Mouse (Mus musculus) limb, embryonic 12.5 days (tissue): ENCODE data around the gene Dhx15. TPM values are rescaled to one million over a fixed set of nuclear protein-coding genes. Genes with fewer than 3 reads are reported as not detected.

Source experiments
- ATAC-seq: fragments of 200-750 bp; cut with Nextera tagmentation; 2 replicates; pipeline ENCODE4 v1.8.0; 2017; ENCODE audit warnings: low read depth, moderate TSS enrichment; ENCODE audit not compliant: insufficient number of reproducible peaks, insufficient read depth, low FRiP score, low TSS enrichment
- H3K27ac ChIP-seq: fragments of 300-500 bp; sonication (generic); 2 replicates; pipeline ENCODE4 v1.5.1; 2016; ENCODE audit warnings: mild to moderate bottlenecking, moderate library complexity
- H3K27me3 ChIP-seq: fragments of 300-500 bp; sonication (generic); 2 replicates; pipeline ENCODE4 v1.6.1; 2016; ENCODE audit warnings: mild to moderate bottlenecking, moderate library complexity
- H3K36me3 ChIP-seq: fragments of 300-500 bp; sonication (generic); 2 replicates; pipeline ENCODE4 v1.6.1; 2016; ENCODE audit warnings: mild to moderate bottlenecking, moderate library complexity
- H3K4me1 ChIP-seq: fragments of 300-500 bp; sonication (generic); replicated peaks from 2 replicates; pipeline ENCODE4 v1.6.1; 2016
- H3K4me2 ChIP-seq: fragments of 300-500 bp; sonication (generic); 2 replicates; pipeline ENCODE4 v1.6.1; 2016; ENCODE audit warnings: mild to moderate bottlenecking, moderate library complexity
- H3K4me3 ChIP-seq: fragments of 300-500 bp; sonication (generic); replicated peaks from 2 replicates; pipeline ENCODE4 v1.5.1; 2016; ENCODE audit warnings: mild to moderate bottlenecking
- H3K9ac ChIP-seq: fragments of 300-500 bp; sonication (generic); replicated peaks from 2 replicates; pipeline ENCODE4 v1.6.1; 2016; ENCODE audit warnings: mild to moderate bottlenecking, moderate library complexity
- H3K9me3 ChIP-seq: fragments of 300-500 bp; sonication (generic); 2 replicates; pipeline ENCODE4 v1.6.1; 2016; ENCODE audit warnings: mild to moderate bottlenecking, moderate library complexity
- WGBS: fragments of 180-500 bp; shearing (Covaris S2); methylation state at CpG from one replicate; pipeline ENCODE4 v1.1.7; 2016; 5-methylcytosine and 5-hydroxymethylcytosine counted together
- polyA plus RNA-seq: library from polyadenylated mRNA; unstranded; fragments of >200 nt; fragmentation: Nextera tagmentation; extraction: Ambion mirVana; gene quantifications from 2 replicates; pipeline ENCODE4 v1.2.1, GENCODE M21; 2016

The Dhx15 gene
- polyA plus RNA-seq, 1 experiment from 2014 or later: 205 TPM

DNA sequence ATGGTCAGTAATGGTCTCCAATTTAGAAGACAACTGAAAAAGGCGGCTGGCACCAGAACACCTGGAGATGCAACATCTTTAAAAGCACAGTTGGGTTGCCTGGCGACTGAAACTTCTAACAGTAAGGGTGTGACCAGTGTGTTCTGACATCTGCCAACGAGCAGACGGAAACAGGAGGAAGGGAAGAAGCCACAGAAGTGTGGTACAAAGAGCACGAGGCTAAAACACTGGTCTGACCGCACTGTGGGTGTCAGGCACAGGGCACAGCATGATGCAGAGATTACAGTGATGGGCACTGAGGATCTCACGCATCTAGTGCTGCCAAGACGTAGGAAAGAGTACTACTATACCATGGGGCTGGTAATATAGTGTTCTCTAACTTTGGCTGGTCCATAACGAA lies 48.4 kb downstream of the Dhx15 start:
- no peak overlapping the region for H3K27ac ChIP-seq
- H3K36me3 ChIP-seq: peaks cover 72% of the 10 kb centered on the region
- no peak overlapping the region for H3K4me2 ChIP-seq
- no peaks in the 10 kb centered on the region for H3K27me3 ChIP-seq
- no peak overlapping the region for H3K4me3 ChIP-seq
- no peaks in the 10 kb centered on the region for H3K9me3 ChIP-seq
- no peak for ATAC-seq
- 90% methylated on average over 9 of the region's 9 CpGs for WGBS
- no peaks in the 10 kb centered on the region for H3K4me1 ChIP-seq
- H3K9ac ChIP-seq: no peak overlapping the region

DNA sequence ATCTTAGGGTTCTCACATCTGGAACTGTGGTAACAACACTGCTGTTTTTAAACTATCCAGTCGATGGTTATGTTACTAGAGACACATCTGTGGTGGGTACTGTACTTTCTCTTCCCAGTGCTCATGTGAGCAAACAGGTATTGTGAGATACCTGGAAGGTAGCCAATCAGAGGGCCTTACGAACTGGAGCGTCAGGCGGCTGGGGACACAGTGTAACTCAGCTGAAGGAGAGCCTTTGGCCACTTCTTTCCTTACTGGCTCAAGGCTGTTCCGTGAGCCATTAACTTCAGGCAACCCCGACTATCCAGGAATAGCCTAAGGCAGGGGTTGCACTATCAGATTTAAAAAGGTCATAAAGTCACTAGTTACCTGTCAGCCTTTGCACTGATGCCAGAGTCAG lies 51.5 kb downstream of the Dhx15 start:
- no peak overlapping the region for H3K9ac ChIP-seq
- H3K4me1 ChIP-seq: no peaks in the 10 kb centered on the region
- peaks cover 56% of the 10 kb centered on the region for H3K36me3 ChIP-seq
- no peaks in the 10 kb centered on the region for H3K27me3 ChIP-seq
- H3K4me2 ChIP-seq: no peak overlapping the region
- no peak overlapping the region for H3K27ac ChIP-seq
- H3K9me3 ChIP-seq: no peaks in the 10 kb centered on the region
- WGBS: 74% methylated on average over 6 of the region's 6 CpGs
- no peak for ATAC-seq
- no peak overlapping the region for H3K4me3 ChIP-seq

DNA sequence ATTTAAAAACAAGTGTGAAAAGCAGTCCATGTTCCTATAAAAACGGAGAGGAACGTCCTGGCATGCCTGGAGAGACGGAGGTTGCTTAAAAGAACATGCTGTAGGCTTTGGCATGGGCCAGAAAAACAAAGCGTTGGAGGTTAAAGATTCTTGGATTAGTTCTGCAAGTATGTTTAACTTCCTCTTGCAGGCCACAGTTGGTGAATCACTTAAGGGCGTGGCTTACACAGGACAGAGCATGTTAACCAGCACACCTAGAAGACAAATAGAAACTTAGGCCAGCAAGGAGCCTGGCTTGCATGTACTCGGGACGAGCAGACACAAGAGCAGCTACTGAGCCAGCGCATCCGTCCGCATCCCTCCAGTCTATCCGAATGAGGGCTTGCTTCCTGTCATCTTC lies 52.2 kb downstream of the Dhx15 start:
- no peak overlapping the region for H3K4me3 ChIP-seq
- H3K4me1 ChIP-seq: no peaks in the 10 kb centered on the region
- WGBS: 90% methylated on average over 11 of the region's 11 CpGs
- no peaks in the 10 kb centered on the region for H3K9me3 ChIP-seq
- H3K9ac ChIP-seq: no peak overlapping the region
- no peak overlapping the region for H3K4me2 ChIP-seq
- no peak overlapping the region for H3K27ac ChIP-seq
- H3K36me3 ChIP-seq: peaks cover 53% of the 10 kb centered on the region
- no peak for ATAC-seq
- no peaks in the 10 kb centered on the region for H3K27me3 ChIP-seq

DNA sequence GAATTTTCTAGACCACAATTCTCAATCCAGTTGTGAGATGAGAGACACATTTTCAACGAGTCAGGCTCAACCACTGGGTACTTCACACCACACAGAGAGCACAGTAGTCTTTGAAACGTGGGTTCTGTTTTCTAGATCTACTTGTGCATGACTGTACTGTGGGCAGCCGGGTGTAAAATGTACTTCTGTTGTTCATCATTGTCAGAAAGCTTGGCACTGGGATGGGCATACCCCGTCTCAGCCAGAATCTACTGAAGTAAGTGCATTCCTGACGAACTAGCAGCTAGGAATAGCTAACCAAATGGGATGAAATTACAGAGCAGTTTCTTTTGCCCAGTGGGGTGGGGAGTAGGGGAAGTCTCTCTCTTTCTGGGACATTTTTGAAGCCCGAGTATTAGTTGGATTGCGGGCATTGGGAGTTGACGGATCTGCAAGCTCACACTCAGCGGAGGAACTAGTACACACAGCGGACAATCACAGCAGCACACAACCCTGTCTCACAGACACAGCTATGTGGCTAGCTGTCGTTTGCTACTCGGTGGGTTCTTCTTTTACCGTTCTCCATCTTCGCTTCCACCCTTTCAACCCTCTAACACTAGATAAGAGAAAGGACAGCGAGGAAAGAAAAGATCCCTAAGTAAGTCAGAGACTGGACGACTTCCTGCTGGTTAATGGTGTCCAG lies 54.7 kb downstream of the Dhx15 start:
- no peak overlapping the region for H3K27ac ChIP-seq
- H3K27me3 ChIP-seq: no peaks in the 10 kb centered on the region
- H3K4me3 ChIP-seq: no peak overlapping the region
- H3K9ac ChIP-seq: no peak overlapping the region
- H3K36me3 ChIP-seq: peaks cover 35% of the 10 kb centered on the region; the same call in 1 of the 2 replicates
- H3K4me2 ChIP-seq: no peak overlapping the region
- peaks cover 4% of the 10 kb centered on the region; the same call in 1 of the 2 replicates for H3K9me3 ChIP-seq
- no peaks in the 10 kb centered on the region for H3K4me1 ChIP-seq
- WGBS: 83% methylated on average over 16 of the region's 16 CpGs
- ATAC-seq: no peak

DNA sequence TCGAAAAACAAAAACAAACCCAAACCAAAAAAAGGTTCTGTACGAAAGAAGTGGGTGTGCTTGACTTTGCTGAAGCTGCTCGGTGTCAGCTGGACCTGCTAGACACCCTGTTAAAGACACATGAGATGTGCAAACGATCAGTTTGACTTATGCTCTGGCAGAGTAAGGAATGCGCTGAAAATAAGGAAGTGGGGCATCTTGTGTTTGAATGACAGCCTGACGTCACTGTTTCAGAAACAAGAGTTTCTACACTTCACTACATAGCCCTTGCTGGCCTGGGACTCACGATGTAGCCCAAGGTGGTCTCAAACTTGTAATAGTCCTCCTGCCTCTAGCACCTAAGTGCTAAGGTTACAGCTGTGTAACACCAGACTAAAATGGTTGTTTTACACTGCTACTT lies 57.5 kb downstream of the Dhx15 start:
- Histone ChIP-seq H3K27ac (no peak overlapping the region), H3K4me3 (no peak overlapping the region)
- 88% methylated on average over 7 of the region's 7 CpGs for WGBS

DNA sequence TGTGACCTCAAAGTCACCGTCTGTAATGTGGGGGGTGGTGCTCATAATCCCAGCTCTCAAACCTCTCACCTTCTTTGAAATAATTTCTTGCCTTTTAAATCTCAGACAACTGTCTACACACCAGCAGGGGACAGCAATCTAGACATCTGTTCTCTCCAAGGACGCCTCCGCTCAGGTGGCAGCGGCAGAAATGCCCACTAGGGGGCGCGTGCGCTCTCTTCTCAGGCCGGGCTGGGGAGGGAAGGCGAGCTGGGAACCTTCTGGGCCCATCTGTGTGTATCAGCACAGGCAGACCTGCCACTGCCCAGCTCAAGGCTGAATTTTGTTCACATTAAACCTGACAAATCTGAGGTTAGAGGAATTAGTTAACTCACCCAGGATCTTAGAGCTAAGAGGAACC lies 58.2 kb downstream of the Dhx15 start:
- Histone ChIP-seq H3K4me2 (no peak overlapping the region), H3K36me3 (peaks cover 8% of the 10 kb centered on the region; the same call in 1 of the 2 replicates), H3K4me1 (no peaks in the 10 kb centered on the region), H3K27ac (no peak overlapping the region), H3K27me3 (no peaks in the 10 kb centered on the region), H3K9me3 (peaks cover 4% of the 10 kb centered on the region; the same call in 1 of the 2 replicates), H3K4me3 (no peak overlapping the region), H3K9ac (no peak overlapping the region)
- WGBS: 20% methylated on average over 9 of the region's 9 CpGs
- ATAC-seq: no peak

More for the DNA sequence above, 57.5 kb downstream of the Dhx15 start:
- Histone ChIP-seq H3K9me3 (peaks cover 4% of the 10 kb centered on the region; the same call in 1 of the 2 replicates), H3K4me1 (no peaks in the 10 kb centered on the region), H3K9ac (no peak overlapping the region), H3K36me3 (peaks cover 14% of the 10 kb centered on the region; the same call in 1 of the 2 replicates), H3K27me3 (no peaks in the 10 kb centered on the region), H3K4me2 (no peak overlapping the region)
- ATAC-seq: no peak

DNA sequence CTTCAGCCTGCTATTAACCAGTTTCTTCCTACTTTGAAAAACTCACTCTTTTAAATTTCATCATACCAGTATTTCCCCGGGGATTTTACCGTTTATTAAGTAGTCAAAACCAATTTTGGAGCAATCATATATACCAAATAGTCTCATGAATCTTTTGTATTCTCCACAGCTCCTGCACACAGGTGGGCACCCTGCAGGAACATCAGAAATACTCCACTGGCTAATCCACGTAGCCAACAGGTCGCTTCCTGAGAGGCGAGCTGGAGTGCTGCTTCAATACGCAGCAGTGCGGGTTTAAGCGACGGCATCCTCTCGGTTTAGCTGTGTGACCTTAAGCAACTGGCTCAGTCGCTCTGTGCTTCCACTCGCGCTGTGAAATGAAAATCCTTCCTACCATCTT lies 58.9 kb downstream of the Dhx15 start:
- Histone ChIP-seq H3K4me2 (no peak overlapping the region), H3K9ac (no peak overlapping the region), H3K4me3 (no peak overlapping the region), H3K9me3 (peaks cover 4% of the 10 kb centered on the region; the same call in 1 of the 2 replicates), H3K27ac (no peak overlapping the region), H3K4me1 (no peaks in the 10 kb centered on the region), H3K27me3 (no peaks in the 10 kb centered on the region), H3K36me3 (peaks cover 6% of the 10 kb centered on the region; the same call in 1 of the 2 replicates)
- 89% methylated on average over 13 of the region's 13 CpGs for WGBS
- no peak for ATAC-seq

DNA sequence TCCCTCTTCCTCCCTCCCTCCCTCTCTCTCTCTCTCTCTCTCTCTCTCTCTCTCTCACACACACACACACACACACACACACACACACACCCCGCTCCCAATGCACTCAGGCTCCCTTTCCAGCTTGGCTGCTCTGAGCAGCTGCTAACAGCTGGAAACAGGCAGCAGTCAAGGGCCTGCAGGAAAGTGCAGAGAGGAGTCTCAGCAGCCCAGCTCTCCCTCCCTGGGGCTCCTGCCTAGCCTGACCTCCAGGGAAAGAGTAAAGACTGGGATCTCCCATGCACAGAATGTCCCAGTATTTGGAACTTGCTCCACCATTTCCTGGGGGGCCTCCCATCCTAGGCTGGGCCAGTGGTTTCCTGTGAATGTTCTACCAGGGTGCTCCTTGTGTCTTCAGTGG lies 59.8 kb downstream of the Dhx15 start:
- peaks cover 4% of the 10 kb centered on the region; the same call in 1 of the 2 replicates for H3K9me3 ChIP-seq

DNA sequence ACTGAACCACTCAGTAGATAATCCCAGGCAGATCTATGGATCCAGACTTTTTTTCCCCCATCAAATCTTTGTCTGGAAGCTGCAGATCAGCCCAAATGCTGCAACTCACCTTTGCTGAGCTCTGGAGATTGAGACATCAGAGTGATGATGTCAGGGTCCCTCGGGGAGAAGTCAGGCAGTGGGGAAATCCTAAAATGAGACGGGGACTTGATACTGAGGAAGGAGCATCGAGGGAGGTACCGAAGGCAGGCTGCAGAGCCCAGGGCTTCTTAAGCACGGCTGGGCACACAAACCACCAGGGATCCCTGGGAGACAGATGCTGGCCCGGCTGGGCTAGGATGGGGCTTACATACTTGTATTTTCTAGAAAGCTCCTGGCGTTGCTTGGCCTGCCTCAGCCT lies 64.1 kb downstream of the Dhx15 start:
- 67% methylated on average over 7 of the region's 7 CpGs for WGBS

More for the DNA sequence above, 59.8 kb downstream of the Dhx15 start:
- 75% methylated on average over 1 of the region's 1 CpGs for WGBS
- Histone ChIP-seq H3K4me2 (no peak overlapping the region), H3K27ac (no peak overlapping the region), H3K4me1 (no peaks in the 10 kb centered on the region), H3K27me3 (no peaks in the 10 kb centered on the region), H3K9ac (no peak overlapping the region), H3K4me3 (no peak overlapping the region), H3K36me3 (peaks cover 6% of the 10 kb centered on the region; the same call in 1 of the 2 replicates)
- ATAC-seq: no peak

DNA sequence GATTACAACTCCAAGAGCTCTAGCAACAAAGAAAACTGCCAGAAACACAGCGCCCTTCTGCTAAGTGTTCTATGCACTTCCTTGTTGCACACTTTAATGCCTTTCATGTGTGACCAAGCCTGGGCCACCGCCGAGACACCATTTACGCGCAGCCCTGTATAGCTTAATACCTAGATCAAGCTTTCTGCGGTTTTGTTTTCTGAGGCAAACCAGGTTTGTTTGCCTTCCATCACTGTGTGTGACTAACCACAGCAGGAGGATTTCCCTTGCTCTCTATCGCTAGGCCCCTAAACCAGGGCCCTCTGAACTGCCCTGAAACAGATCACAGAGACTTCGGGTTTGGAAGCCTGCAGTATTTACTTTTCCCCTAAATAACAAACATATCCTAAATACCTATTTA lies 64.5 kb downstream of the Dhx15 start:
- H3K4me1 ChIP-seq: no peaks in the 10 kb centered on the region
- H3K4me2 ChIP-seq: no peak overlapping the region
- H3K9ac ChIP-seq: no peak overlapping the region
- H3K9me3 ChIP-seq: no peaks in the 10 kb centered on the region
- 61% methylated on average over 8 of the region's 8 CpGs for WGBS
- no peak for ATAC-seq
- no peaks in the 10 kb centered on the region for H3K36me3 ChIP-seq
- no peak overlapping the region for H3K27ac ChIP-seq
- H3K27me3 ChIP-seq: no peaks in the 10 kb centered on the region
- H3K4me3 ChIP-seq: no peak overlapping the region

More for the DNA sequence above, 64.1 kb downstream of the Dhx15 start:
- H3K27ac ChIP-seq: no peak overlapping the region
- no peak for ATAC-seq
- no peaks in the 10 kb centered on the region for H3K9me3 ChIP-seq
- no peaks in the 10 kb centered on the region for H3K36me3 ChIP-seq
- H3K27me3 ChIP-seq: no peaks in the 10 kb centered on the region
- H3K4me1 ChIP-seq: no peaks in the 10 kb centered on the region
- H3K4me3 ChIP-seq: no peak overlapping the region
- H3K4me2 ChIP-seq: no peak overlapping the region
- no peak overlapping the region for H3K9ac ChIP-seq

DNA sequence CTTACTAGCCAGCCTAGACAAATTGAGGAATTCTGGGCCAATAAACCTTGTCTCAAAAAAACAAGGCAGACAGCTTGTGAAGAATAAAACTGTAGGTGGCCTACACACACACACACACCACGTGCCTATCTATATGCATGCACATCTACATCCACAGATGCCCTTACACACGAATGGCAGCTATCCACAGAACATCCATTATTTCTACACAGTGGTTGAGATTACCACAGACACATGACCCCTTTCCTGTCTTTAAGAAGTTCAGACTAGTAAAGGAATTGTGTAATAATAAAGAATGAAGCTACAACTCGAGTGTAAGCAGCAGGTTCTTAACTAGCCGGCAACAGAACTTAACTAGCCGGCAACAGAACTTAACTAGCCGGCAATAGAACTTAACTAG lies 68.2 kb downstream of the Dhx15 start:
- no peak overlapping the region for H3K4me3 ChIP-seq
- ATAC-seq: no peak
- WGBS: 82% methylated on average over 6 of the region's 6 CpGs

DNA sequence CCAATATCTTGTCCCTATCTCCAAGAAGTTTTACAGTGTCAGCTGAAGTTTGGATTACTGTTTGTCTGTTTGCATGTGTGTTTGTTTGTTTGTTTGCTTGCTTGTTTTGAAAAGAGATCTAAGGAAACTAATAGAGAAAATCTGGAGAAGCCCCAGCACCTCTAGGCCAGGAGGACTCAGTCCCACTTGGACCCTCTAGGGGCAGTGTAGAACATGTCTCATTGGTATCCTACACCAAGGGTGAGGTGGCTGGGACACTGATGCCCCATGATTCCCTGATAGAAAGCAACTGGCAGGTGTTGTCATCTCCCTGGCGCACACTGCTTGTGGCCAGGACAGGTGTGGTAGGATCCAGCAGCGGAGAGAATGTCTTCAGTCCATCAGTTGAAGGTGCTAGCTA lies 70.5 kb downstream of the Dhx15 start:
- H3K9me3 ChIP-seq: no peaks in the 10 kb centered on the region
- H3K9ac ChIP-seq: no peak overlapping the region
- peaks cover 6% of the 10 kb centered on the region; the same call in 1 of the 2 replicates for H3K4me1 ChIP-seq
- no peaks in the 10 kb centered on the region for H3K36me3 ChIP-seq
- no peak for ATAC-seq
- H3K27ac ChIP-seq: no peak overlapping the region
- H3K27me3 ChIP-seq: peaks cover 21% of the 10 kb centered on the region
- no peak overlapping the region for H3K4me3 ChIP-seq
- no peak overlapping the region for H3K4me2 ChIP-seq
- 52% methylated on average over 2 of the region's 2 CpGs for WGBS

More for the DNA sequence above, 68.2 kb downstream of the Dhx15 start:
- no peaks in the 10 kb centered on the region for H3K36me3 ChIP-seq
- no peak overlapping the region for H3K27ac ChIP-seq
- no peaks in the 10 kb centered on the region for H3K9me3 ChIP-seq
- no peak overlapping the region for H3K9ac ChIP-seq
- no peak overlapping the region for H3K4me2 ChIP-seq
- H3K4me1 ChIP-seq: no peaks in the 10 kb centered on the region
- H3K27me3 ChIP-seq: peaks cover 6% of the 10 kb centered on the region; the same call in 1 of the 2 replicates
